Mouse (Mus musculus): ENCODE measurements around the gene Lix1.

DNA sequence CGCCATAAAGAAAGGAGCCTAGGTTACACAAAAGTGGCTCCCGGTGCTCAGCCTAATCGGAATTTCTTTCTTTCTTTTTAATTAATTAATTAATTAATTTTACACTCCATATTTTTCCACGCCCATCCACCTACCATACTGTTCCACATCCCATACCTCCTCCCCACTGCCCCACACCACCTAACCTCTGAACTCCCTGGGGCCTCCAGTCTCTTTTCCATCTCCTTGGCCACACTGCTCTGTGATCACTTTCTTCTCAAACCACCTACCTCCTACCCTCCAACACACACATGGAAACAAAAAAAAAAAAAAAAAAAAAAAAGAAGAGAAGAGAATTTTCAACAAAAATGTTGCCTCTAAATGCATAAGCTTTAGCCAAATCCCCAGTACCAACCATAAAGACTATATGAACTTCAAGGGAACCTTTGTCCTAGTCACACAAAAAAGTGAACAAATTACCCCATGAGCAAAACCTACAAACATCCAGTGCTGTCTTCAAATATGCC, 22.9 kb downstream of the Lix1 start:
- TF ChIP-seq CTCF (IDR thresholded peaks at IDR 0.05; ENCODE audit: low read depth, low read length) = no peak
- TF ChIP-seq POLR2A (IDR thresholded peaks at IDR 0.05; ENCODE audit: borderline replicate concordance, low read depth, low read length) = no peak
